Mouse (Mus musculus) spleen, embryonic (tissue): ENCODE measurements around the gene Ccna1.

Source experiments
- CTCF ChIA-PET: fragments of 350-600 bp; sonication (Branson Sonifier 250); formaldehyde crosslinking; loops from one replicate; lab custom pipeline; 2022; lab: Charles Lee

Gene Ccna1

GRCm38 (mm10) chr3:55065738-55066665 is 10.7 kb upstream of the Ccna1 start:
- CTCF ChIA-PET, result no interaction called here

- CTCF ChIA-PET, result no interaction called here
These were observed 9.1 kb upstream of the Ccna1 start for GRCm38 (mm10) chr3:55064396-55064795.

- CTCF ChIA-PET, result no interaction called here
These were observed 7.4 kb upstream of the Ccna1 start for GRCm38 (mm10) chr3:55062653-55063052.

GRCm38 (mm10) chr3:55056376-55056775 is 1.1 kb upstream of the Ccna1 start:
- CTCF ChIA-PET, result no interaction called here

- CTCF ChIA-PET, result no interaction called here
These were observed 433 bp upstream of the Ccna1 start for GRCm38 (mm10) chr3:55055747-55056120.

GRCm38 (mm10) chr3:55054231-55054630 is 1.1 kb downstream of the Ccna1 start:
- CTCF ChIA-PET, result no interaction called here

GRCm38 (mm10) chr3:55044601-55045370 is 10.5 kb downstream of the Ccna1 start:
- CTCF ChIA-PET, result interaction anchor here (0.6 kb wide), 1 partner anchor 32 kb away, joined by 7 read pairs; no protein-coding TSS in a partner anchor

GRCm38 (mm10) chr3:55037608-55038007 is 17.7 kb downstream of the Ccna1 start:
- CTCF ChIA-PET, result no interaction called here

- CTCF ChIA-PET, result no interaction called here
These were observed 27.9 kb downstream of the Ccna1 start for GRCm38 (mm10) chr3:55027271-55027840.

- CTCF ChIA-PET, result no interaction called here
These were observed 29.8 kb downstream of the Ccna1 start for GRCm38 (mm10) chr3:55025502-55025901.

- CTCF ChIA-PET, result no interaction called here
These were observed 32.0 kb downstream of the Ccna1 start for GRCm38 (mm10) chr3:55023347-55023746.

GRCm38 (mm10) chr3:55022247-55022646 is 33.1 kb downstream of the Ccna1 start:
- CTCF ChIA-PET, result no interaction called here

- CTCF ChIA-PET, result no interaction called here
These were observed 42.8 kb downstream of the Ccna1 start for GRCm38 (mm10) chr3:55012536-55012935.

- CTCF ChIA-PET, result no interaction called here
These were observed 43.6 kb downstream of the Ccna1 start for GRCm38 (mm10) chr3:55011681-55012080.

- CTCF ChIA-PET, result no interaction called here
These were observed 46.1 kb downstream of the Ccna1 start for GRCm38 (mm10) chr3:55008965-55009741.

GRCm38 (mm10) chr3:55004036-55004435 is 51.3 kb downstream of the Ccna1 start:
- CTCF ChIA-PET, result no interaction called here

- CTCF ChIA-PET, result no interaction called here
These were observed 53.6 kb downstream of the Ccna1 start for GRCm38 (mm10) chr3:55001677-55002076.
